Mouse (Mus musculus): ENCODE measurements around the gene Aasdh.
"Not testable (repeated sequence)": the region's sequence is repeated elsewhere in the genome, so short reads cannot be mapped to it uniquely, and the experiment has no call there.

The Aasdh gene

DNA sequence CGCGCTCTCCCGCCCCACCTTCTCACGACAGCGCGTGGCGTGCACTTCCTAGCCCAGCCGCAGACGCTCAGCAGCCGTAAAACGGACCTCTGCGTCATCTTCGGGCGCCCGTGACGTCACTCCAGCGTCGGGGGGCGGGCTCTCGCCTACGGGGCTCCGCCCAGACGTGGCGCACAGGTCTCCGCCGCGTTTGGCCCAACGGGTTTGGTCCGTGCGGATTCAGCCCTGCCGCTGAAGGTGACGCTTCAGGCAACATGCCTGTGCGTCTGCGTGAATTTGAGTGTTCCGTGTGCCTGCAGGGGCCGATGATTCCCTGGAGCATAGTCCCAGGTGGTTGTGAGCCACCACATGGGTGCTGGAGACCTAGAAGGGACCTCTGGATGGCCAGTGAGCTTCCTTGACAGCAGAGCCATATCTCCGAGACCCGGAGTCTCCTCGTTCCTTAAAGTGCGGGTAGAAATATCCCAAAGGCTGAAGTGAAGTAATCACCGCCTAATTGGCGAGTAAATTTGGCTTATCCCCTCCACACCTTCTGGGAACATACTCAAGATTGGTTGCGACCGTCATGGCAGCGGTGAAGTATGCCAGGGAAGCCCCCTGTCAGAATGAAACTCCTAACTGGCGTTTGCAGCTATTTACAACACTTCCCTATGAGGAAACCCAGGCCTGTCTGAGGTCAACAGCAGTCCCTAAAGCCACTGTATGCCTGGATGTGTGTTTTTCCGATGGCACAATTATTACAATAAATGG is at the start of gene Aasdh:
Gene Aasdh, minus strand, starts transcription at position 110 of the 750 bp plus-strand sequence.
- peak; percentile 96 for DNase-seq

DNA sequence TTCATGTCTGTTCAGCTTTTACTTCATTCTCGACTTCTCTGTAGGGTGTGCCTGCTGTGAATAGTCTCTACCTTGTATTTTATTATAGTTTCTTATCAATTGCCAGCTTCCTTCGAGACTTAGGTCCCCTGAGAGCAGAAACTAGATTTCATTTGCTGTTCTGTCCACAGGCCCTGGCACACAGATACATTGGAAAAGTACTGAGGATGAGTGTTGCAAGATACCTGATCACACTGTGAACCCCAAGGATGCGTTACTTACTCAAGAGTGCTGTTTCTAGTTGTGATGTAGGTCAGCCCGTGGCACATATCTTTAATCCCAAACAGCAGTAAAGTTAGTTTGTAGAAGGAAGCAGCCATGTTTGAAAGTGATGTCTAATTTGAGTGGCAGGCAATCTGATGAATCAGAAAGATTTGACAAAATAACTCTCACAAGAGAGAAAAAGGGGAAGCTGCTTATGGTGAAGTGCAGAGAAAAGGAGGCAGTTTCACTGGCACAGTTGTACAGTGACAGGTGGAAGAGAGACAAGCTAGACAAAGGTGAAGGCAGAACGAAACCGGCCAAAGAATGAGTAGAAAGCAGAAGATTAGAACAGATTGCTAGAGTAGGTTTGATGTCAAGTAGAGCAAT is 49.1 kb upstream of the Aasdh start:
- DNase-seq = no peak

DNA sequence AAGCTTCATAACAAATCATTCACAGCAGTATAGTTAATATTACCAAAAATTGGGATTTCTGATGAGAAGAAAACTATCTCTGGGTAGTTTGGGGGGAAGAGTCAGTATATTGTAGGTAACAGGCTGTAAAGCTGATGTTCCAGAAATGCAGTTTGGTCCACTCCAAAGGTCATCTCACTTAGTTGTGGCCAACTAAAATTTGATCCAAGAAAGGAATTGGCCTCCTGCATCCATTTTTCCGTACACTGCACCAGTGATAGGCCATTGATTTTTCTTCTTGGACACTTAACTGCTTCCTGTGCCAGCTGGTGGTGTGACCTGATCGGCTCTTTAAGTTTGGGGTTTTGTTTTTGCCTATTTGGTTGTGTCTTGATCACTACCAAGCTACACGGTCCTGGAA is 48.5 kb upstream of the Aasdh start:
- no peak for DNase-seq

DNA sequence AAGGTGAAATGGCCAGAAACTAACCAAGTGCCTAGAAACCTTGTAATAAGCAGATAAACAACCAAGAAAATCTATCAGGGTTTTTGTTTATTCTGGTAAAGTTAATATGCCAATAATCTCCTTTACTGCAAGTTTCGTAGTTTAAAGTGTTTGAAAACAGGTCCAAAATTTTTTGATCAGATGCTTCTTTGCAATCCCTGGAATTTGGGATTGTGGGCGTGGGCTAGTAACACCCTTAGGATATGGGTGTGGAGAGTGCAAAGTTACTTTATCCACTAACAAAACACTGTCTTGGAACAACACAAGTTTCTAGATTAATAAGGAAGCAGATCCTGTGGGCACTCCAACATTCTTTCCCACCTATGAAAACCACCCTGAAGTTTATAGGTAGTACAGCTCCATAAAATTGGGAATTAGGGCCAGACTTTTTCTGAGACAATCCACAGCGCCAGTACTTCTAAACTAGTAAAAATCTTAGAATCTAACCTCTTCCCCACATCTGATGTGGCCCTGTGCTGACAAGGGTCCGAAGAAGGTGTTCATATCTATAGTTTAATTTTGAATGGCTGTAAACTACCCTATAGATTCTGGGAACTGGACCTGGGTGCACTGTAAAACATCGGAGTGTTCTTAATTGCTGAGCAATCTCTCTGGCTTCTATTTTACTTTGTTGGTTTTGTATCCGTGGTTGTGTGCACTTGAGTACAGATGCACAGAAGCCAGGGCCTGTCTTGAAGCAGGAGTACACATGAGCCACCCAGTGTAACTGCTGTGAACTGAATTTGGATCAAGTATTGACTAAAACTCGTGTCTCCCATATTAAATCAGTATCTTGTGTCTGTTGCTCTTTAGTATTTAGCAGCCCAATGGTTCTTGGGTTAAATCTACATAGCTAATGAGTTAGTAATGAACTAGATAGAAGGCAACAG is 47.1 kb upstream of the Aasdh start:
- no peak for DNase-seq

DNA sequence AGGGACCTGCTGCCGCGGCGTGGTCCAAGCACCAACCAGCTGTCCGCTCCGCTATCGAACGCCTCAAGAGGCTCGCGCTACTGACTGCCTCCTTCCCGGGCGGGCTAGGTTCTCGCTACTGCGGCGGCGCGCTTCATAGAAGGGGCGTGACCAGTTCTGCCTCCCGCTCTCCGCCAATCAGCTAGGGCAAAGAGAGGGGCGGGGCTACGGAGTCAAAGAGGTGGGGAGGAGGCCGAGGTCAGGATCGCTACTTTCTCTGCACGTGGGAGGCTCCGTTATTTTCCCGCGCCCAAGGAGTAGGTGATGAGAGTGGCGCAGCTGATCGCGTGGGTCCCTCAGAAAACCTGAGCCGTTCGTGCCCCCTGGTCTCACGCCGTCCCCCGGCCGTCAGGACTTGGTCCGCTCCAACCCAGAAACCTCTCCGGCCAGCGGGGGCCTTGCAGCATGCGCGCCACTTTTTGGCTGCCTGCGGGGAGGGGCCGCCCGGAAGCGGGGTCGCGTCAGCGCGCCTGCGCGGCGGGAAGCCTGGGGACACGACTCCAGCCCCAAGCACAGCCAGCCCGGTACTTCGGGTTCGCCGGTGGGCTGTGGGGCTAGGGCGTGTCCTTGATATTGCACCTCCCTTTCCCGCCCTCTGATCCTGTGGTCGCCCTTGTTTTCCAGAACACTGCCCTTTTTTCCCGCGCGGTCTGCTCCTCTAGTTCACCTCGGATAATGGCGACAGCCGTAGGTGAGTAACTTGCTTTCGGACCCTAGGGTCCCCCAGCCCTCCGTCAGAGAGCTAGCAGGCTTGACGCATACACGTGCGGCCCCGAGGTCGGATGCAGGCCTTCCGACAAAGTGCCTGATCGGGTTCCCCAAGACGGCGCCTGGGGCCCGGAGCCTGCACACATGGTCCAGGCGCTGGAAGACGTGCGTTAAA is 46.1 kb upstream of the Aasdh start, which contains the start of the genes Paics and Ppat:
Gene Paics, plus strand, starts transcription at position 202 of the 922 bp plus-strand sequence.
Gene Ppat, minus strand, starts transcription at position 473 of the 922 bp plus-strand sequence.
- DNase-seq = peak; percentile 98

DNA sequence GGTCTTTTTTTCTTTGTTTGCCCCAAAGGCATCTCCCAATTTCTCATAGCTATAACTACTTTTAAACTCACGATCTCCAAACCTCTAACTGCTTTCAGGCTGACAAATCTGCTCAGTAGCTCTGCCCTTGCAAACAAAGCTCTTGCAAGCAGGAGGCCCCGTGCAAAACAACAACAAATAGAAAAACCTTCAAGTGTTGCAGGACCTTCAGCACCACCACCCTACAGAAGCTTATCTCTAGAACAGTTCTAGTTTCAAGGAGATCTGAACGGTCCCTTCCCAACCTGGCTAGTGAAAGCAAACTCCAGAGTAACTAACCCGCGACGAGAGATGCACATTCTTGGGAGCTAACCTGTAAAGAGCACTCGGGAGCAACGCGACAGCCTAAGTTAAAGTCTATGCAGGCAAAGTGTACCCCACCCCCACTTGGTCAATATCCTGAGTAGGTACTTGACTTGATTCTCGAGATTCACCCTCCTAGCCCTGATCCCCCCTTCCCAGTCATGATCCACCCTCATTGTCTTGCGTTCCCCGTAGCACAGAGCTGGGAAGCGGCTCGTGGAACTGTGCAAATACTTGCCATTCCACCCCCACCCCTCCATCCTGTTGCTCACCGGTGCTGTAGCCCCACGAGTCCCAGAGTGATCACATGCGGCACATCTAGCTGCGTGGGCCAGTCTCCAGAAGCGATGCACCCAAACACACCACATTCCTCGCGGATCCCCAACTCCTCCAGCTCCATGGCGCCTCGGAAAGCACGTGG is 45.2 kb upstream of the Aasdh start:
- no peak for DNase-seq

DNA sequence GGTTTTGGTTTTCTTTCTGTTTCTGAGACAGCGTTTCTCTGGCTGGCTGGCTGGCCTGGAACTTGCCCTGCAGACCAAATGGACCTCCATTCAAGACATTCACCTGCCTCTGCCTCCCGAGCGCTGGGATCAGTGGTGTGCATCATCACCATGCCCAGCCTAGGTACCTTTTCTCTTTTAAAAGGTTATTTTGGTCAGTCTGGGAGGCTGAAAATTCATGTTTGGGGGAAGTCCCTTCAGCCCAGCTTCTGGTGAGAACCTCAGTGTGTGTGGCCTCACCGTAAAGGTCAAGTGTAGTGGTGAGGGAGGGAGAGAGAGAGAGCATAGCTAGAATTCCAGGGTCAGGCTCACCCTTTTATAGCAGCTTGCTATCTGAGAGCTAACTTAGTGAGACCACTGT is 42.4 kb upstream of the Aasdh start:
- no peak for DNase-seq

DNA sequence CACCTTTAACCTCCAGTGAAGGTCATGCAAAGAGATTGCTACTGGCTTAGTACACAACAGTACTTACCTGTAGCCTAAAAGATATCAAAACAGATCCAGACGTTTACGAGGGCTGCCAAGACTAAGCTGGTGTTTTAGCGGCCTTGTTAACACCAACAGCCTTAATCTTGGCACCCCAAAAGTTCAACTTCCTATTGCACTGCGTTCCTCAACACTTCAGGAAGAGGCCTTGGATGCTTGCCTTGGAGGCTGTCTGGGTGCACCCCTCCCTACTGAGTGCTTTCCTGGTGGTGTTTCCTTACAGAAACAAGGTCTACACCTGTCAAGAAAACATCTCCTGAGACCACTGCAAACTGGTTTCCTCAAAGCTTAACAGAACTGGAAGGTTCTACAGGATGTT is 41.8 kb upstream of the Aasdh start:
- DNase-seq = no peak

DNA sequence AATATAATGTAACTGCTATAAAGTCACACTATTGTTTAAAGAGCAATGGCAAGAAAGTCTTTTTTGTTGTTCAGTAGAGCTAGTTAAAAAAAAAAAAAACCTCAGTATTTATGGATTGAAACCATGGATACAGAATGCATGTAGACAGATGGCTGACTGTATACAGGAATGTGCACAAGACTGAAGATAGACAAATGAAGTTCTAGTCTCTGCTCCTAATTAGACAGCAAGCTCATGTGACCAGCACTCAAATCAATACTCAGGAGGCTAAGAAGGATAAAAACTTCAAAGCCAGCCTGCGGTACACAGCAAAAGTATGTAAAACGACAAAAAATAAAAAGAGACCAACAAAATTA is 40.3 kb upstream of the Aasdh start:
- no peak for DNase-seq

DNA sequence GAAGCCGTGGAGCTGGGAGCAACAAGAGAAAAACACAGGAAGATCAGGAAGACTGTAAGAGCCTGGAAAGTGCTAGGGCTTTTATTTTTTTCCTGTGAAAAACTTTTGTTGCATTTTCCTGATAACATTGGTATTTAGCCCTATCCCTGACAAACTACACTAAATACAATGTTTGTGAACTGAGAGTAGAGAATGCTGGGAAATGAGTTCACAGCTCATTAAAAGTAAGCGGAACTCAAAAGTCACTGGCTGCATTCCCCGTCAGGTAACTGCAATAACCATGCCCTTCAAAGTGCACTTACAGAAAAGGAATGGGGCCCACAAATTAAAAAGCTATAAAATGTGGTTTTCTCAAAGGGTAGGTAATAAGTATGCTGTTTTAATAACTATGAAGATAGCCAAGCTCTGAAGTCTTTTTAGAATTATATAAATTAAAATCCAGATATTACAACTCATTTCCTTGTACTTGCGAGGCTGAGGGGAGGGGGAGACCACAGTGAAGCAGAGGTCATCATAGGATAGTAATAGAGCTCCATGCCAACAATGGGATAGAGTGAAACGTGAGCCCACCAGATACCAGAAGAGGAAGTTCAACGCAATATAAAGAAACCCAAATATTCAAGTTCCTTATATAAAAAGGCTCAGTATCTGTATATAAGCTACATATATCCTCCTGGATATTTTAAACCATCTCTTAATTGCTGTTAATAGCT is 39.8 kb upstream of the Aasdh start:
- no peak for DNase-seq

DNA sequence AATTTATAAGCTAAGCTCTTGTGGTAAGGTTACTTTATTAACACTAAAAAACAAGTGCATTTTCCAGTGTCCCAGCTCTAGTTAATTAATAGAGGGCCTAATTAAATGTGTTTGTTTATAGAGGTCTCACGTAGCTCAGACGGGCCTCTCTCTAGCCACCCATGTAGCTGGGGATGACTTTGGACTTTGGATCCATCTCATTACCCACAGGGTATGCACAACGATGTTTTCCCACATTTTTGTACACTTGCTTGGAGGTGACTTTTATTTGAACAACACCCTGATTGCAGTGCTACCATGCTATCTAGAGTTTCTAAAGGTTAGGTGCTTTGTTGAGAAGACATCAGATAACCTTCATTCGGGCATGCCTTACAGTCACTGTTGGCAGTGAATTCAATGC is 37.2 kb upstream of the Aasdh start:
- no peak for DNase-seq

DNA sequence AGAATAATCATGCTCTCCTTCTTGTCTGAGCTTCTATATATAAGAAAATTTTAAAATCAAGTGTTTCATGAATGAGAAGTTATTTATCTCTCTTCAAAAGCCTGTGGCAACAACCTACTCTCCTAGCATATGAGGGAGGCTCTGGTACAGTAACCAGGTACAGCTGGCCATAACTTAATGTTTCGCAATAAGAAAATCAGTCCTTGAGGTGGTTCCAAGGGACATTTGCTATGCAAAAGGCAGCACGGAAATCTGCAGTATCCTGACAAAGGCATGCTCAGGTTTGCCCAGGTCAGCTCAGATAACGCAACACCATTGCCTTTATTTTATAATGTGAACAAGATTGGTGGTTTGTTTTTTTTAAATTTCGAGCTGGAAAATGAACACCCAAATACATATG is 36.7 kb upstream of the Aasdh start:
- DNase-seq = no peak

DNA sequence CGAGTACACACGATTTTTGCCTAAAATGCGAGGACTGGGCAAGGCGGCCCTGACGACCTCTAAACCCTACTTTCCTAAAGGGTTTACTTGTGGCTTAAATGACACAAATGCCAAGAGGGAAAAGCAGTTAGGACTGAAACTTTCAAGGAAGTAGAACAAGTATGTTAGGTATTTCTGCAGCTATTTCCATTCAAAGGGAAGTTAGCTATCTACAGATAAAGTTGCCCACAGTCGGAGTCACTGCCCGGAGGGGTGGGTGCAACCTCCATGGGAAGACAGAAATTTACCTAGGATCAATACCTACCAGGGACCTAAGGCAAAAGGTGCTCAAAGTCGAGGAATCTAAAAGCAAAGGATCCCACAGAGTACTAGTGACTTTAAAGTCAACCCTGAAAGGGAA is 34.4 kb upstream of the Aasdh start:
- no peak for DNase-seq

DNA sequence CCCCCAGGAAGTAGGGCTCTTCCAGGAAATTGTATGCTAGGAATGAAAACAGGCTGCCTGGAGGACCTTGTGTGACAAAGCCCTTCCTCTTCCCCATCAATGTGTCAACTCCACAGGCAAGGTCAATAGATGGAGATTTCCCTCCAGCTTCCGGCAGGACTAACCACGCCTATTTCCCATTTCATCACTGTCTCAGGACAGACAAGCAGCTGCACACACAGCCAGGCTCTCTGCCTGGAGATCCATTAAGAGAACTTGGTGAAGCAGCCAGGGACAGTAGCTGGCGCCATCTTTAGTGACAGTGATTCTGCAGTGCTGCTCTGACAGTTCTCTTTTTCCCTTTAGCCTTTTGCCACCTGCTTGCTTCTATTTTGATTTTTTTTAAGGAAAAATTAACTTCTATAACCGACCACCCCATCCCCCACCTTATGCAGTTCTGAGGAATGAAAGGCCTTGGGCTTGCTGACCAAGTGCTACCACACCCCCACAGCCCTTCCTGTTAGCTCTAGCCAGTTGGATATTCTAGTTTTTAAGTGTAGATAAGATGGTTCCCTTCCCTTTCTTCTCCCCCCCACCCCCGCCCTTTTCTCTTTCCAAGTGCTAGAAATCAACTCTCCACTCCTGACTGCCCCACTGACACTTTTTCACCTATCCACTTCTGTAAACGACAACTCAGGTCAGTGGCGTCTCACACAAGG is 24.0 kb upstream of the Aasdh start:
- no peak for DNase-seq

DNA sequence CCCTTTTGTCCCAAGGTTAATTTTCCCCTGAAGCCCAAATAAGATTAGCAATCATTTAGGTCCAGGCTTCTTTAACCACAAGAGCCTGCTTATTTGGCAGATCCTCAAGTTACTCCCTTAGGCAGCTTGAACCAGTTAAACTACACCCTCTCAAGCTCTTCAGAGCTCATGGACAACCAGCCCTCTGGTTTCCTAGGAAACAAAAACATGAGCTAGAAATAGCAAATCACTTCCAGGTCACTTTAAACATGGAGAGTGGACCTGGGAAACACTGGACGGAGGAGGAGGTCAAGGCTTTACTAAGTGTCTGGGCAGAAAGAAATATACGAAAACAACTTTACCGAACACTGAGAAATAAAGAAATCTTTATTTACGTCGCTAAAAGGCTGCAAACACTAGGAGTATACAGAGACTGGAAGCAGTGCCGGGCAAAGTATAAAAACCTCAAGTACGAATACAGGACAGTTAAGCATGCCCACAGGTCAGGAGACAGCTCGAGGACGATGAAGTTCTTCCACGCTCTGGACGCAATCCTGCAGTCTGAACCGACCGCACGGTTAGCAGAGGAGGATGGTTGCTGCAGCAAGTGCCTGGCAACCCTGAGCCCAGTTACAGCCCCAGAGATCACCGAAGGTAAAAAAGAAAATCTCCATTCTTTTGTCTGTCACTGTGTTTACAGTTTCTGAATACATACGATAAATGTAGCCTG is 23.0 kb upstream of the Aasdh start:
- peak; percentile 33 for DNase-seq

DNA sequence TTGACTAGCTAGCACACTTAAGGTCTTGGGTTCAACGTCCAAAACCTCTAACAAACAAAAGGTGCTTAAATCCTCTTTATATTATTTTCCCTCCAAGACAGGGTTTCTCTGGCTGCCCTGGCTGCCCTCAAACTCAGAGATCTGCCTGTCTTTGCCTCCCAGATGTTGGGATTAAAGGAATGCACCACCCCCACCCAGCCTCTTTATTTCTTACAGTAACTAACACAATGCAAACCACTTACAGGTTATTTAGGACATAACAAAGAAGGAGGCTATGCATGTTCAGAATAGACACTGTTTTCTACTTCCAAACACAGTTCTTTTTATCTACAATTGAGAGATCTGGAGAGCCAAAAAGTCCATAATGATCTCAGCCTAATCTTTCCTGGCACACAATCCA is 19.0 kb upstream of the Aasdh start:
- DNase-seq = no peak

DNA sequence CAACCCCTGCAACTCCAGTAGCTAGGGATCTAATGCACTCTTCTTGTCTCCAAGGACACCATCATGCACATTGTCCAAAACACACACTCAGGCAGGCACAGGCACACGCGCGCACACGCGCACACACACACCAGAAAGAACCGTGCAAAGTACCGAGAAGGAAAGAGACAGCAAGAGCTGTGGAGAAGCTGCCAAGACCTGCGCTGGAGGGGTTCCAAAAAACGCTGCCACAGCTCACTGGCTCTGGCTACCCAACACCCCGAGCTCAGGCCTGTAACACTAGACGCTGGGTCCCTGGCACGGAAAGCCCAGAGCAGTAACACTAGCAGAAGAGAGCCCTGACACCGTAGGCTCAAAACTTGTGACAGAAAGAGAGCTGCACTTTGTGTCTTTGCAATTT is 18.1 kb upstream of the Aasdh start:
- DNase-seq = peak; percentile 46

DNA sequence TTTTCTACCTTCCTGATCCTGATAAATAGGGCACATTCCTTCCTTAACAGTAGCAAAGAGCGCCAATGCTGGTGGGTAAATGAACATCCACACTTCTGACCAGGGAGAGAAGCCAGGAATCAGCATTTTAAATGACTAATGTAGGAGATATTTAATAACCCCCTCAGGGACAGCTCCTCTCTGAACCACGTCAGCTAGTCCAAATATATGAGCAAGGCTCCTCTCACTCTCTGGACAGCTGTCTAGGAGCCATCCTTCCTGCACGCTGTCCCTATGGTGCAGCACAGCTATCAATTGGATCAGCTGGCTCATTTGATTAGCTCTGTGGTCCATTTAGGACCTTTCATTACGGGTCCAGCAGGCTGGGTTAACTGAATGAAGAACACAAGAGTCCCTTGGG is 17.5 kb upstream of the Aasdh start:
- DNase-seq = no peak

DNA sequence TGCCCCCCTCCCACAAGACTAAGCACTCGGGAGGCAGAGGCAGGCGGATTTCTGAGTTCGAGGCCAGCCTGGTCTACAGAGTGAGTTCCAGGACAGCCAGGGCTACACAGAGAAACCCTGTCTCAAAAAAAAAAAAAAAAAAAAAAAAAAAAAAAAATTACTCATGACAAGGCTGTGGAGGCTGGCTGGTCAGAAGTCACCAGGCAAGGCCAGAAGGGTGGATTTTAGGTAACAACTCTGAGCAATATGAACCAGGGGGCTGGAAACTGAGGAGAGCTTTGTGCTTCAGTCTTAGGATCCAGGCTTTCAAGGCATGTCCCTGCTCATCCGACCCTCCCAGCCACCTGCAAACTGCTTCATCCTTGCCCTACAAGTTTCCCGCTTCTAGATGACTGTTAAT is 7.2 kb upstream of the Aasdh start:
- DNase-seq = not testable (repeated sequence)

DNA sequence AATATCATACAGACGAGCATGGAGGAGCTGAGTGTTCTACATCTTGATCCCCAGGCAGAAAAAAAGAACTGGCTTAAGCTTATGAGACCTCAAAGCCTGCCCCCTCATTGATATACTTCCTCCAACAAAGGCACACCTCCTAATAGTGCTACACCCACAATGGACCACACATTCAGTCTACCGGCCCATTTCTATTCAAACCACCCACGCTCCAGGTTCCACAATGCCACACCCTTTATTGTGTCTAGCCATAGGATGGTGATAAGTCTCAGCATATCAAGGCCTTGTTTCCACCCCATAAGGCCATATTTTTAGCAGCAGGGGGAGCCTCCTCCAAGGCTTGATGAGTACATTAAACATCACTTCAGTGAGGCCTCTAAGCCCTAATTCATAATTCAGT is 5.5 kb upstream of the Aasdh start:
- DNase-seq = no peak

Measured in right cerebral cortex, adult 18-20 months (tissue).